Mouse (Mus musculus) C3H10T1/2 (cell line): ENCODE measurements around the gene Olfr352. TPM values are rescaled to one million over a fixed set of nuclear protein-coding genes. Genes with fewer than 3 reads are reported as not detected.

Experiments used
- polyA plus RNA-seq, 2 experiments: library from polyadenylated mRNA; unstranded; fragments of >200 nt; fragmentation: generic; extraction: Trizol; gene quantifications; one replicate each; pipeline ENCODE4 v1.2.1; 2012; ENCODE audit warnings: missing spikeins in 2 of 2

Gene Olfr352
- polyA plus RNA-seq, result not detected

GRCm38 (mm10) chr2:36868160-36868559, at the start of gene Olfr352:
Olfr352 (plus strand) TSS chr2:36868460.

GRCm38 (mm10) chr2:36846010-36846409, 22.2 kb upstream of the Olfr352 start, which contains the start of gene Olfr350:
Olfr350 (plus strand) TSS chr2:36846310.

GRCm38 (mm10) chr2:36862560-36862959, 5.7 kb upstream of the Olfr352 start, which contains the start of gene Olfr351:
Olfr351 (minus strand) TSS chr2:36862660.

GRCm38 (mm10) chr2:36892836-36893235, 24.6 kb downstream of the Olfr352 start, which contains the start of gene Olfr353:
Olfr353 (minus strand) TSS chr2:36892936.

GRCm38 (mm10) chr2:36905380-36905779, 37.1 kb downstream of the Olfr352 start, which contains the start of gene Olfr354:
Olfr354 (plus strand) TSS chr2:36905680.

Other genes starting within 250 kb of the Olfr352 start
- gene Olfr345, start 228.4 kb upstream of the Olfr352 start, polyA plus RNA-seq, result not detected
- not detected for gene Olfr346, start 182.7 kb upstream of the Olfr352 start, polyA plus RNA-seq
- gene Olfr347, start 136.6 kb upstream of the Olfr352 start, polyA plus RNA-seq, result not detected
- not detected for gene Olfr348, start 84.2 kb upstream of the Olfr352 start, polyA plus RNA-seq
- gene Olfr50, start 77.9 kb upstream of the Olfr352 start, polyA plus RNA-seq, result not detected
- gene Olfr3, start 51.4 kb upstream of the Olfr352 start, polyA plus RNA-seq, result not detected
- not detected for gene Olfr350, start 22.1 kb upstream of the Olfr352 start, polyA plus RNA-seq
- gene Olfr351, start 5.8 kb upstream of the Olfr352 start, polyA plus RNA-seq, result not detected
- gene Olfr353, start 24.5 kb downstream of the Olfr352 start, polyA plus RNA-seq, result not detected
- not detected for gene Olfr354, start 37.2 kb downstream of the Olfr352 start, polyA plus RNA-seq
- gene Olfr355, start 60.4 kb downstream of the Olfr352 start, polyA plus RNA-seq, result not detected
- not detected for gene Olfr356, start 68.7 kb downstream of the Olfr352 start, polyA plus RNA-seq
- not detected for gene Olfr357, start 125.4 kb downstream of the Olfr352 start, polyA plus RNA-seq
- gene Olfr358, start 140.9 kb downstream of the Olfr352 start, polyA plus RNA-seq, result not detected
- not detected for gene Olfr360, start 197.3 kb downstream of the Olfr352 start, polyA plus RNA-seq
- not detected for gene Olfr361, start 220.8 kb downstream of the Olfr352 start, polyA plus RNA-seq
- gene Olfr362, start 249.4 kb downstream of the Olfr352 start, polyA plus RNA-seq, result not detected